Mouse (Mus musculus): ENCODE data around the gene Parp11.

GRCm38 (mm10) chr6:127404070-127404810 lies 42.4 kb upstream of the Parp11 start:
- no peak for TF ChIP-seq EP300 (IDR thresholded peaks at IDR 0.05)
- no peak for TF ChIP-seq CTCF (IDR thresholded peaks at IDR 0.05)

Measured in lung, postnatal 0 days (tissue).